Mouse (Mus musculus): ENCODE measurements around the gene Ubac2. TPM values are rescaled to one million over a fixed set of nuclear protein-coding genes. Genes with fewer than 3 reads are reported as not detected.

The Ubac2 gene
- polyA plus RNA-seq, 1 experiment from 2014 or later, result 59.3 TPM

GRCm38 (mm10) chr14:122010301-122010700 is 131.9 kb downstream of the Ubac2 start:
- no peaks in the 10 kb centered on the region for H3K9me3 ChIP-seq
- no peak overlapping the region for H3K4me2 ChIP-seq (replicated peaks)
- H3K4me1 ChIP-seq (replicated peaks), result no peaks in the 10 kb centered on the region
- H3K9ac ChIP-seq, result no peak overlapping the region
- ATAC-seq, result no peak
- H3K27me3 ChIP-seq (replicated peaks), result no peaks in the 10 kb centered on the region
- no peak overlapping the region for H3K4me3 ChIP-seq (replicated peaks)
- 0 out of 2 replicates have a peak, but pooled peaks cover 3% of the 10 kb centered on the region for H3K36me3 ChIP-seq
- 68% methylated on average over 7 of the region's 7 CpGs for WGBS
- H3K27ac ChIP-seq, result no peak overlapping the region

- Histone ChIP-seq H3K9ac (no peak overlapping the region), H3K4me2 (replicated peaks) (no peak overlapping the region), H3K27ac (no peak overlapping the region), H3K4me1 (replicated peaks) (no peaks in the 10 kb centered on the region), H3K27me3 (replicated peaks) (no peaks in the 10 kb centered on the region), H3K4me3 (replicated peaks) (no peak overlapping the region), H3K36me3 (0 out of 2 replicates have a peak, but pooled peaks cover 3% of the 10 kb centered on the region), H3K9me3 (no peaks in the 10 kb centered on the region)
- WGBS, result 92% methylated on average over 8 of the region's 8 CpGs
- ATAC-seq, result no peak
Measured at GRCm38 (mm10) chr14:122011768-122012167, 133.3 kb downstream of the Ubac2 start.

- Histone ChIP-seq H3K4me2 (replicated peaks) (no peak overlapping the region), H3K27me3 (replicated peaks) (no peaks in the 10 kb centered on the region), H3K27ac (no peak overlapping the region), H3K9me3 (no peaks in the 10 kb centered on the region), H3K4me3 (replicated peaks) (no peak overlapping the region), H3K36me3 (0 out of 2 replicates have a peak, but pooled peaks cover 3% of the 10 kb centered on the region), H3K9ac (no peak overlapping the region), H3K4me1 (replicated peaks) (no peaks in the 10 kb centered on the region)
- WGBS, result 62% methylated on average over 5 of the region's 5 CpGs
- no peak for ATAC-seq
Measured at GRCm38 (mm10) chr14:122012193-122012592, 133.8 kb downstream of the Ubac2 start.

GRCm38 (mm10) chr14:122012814-122013213 is 134.4 kb downstream of the Ubac2 start:
- Histone ChIP-seq H3K4me2 (replicated peaks) (no peak overlapping the region), H3K36me3 (0 out of 2 replicates have a peak, but pooled peaks cover 3% of the 10 kb centered on the region), H3K9ac (no peak overlapping the region), H3K27me3 (replicated peaks) (no peaks in the 10 kb centered on the region), H3K27ac (no peak overlapping the region), H3K4me3 (replicated peaks) (no peak overlapping the region), H3K9me3 (no peaks in the 10 kb centered on the region), H3K4me1 (replicated peaks) (no peaks in the 10 kb centered on the region)
- ATAC-seq, result no peak
- WGBS, result 67% methylated on average over 13 of the region's 13 CpGs

DNA sequence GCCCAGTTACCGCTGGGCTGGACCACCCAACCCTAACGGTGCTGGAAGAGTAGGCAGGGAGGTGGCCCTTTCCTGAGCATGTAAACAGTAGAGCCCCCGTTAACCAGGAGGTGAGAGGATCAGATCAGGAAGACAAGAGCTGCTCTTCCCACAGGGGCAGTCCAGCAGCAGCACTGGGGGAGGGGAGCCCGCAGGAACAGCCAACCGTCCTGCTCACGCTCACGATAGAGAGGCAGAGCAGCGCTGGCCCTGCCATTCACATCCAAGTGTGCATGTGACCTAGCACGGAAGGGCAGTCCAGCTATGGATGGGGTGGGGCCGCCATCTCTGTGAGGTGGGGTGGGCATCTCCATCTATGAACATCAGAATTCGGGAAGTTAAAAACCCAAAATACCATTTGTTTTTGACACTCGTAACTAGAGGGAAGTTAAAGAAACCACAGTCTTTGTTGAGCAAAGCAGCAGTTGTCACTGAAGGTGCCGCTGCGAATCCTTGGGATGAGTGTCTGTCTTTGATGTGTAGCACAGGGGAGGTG is 135.1 kb downstream of the Ubac2 start:
- no peak overlapping the region for H3K4me3 ChIP-seq (replicated peaks)
- no peak for ATAC-seq
- 0 out of 2 replicates have a peak, but pooled peaks cover 3% of the 10 kb centered on the region for H3K36me3 ChIP-seq
- no peak overlapping the region for H3K27ac ChIP-seq
- H3K9me3 ChIP-seq, result no peaks in the 10 kb centered on the region
- H3K27me3 ChIP-seq (replicated peaks), result no peaks in the 10 kb centered on the region
- H3K4me1 ChIP-seq (replicated peaks), result no peaks in the 10 kb centered on the region
- H3K4me2 ChIP-seq (replicated peaks), result no peak overlapping the region
- 65% methylated on average over 14 of the region's 14 CpGs for WGBS
- no peak overlapping the region for H3K9ac ChIP-seq

GRCm38 (mm10) chr14:122017958-122018357 is 139.5 kb downstream of the Ubac2 start:
- no peaks in the 10 kb centered on the region for H3K27me3 ChIP-seq (replicated peaks)
- no peaks in the 10 kb centered on the region for H3K9me3 ChIP-seq
- H3K36me3 ChIP-seq, result 0 out of 2 replicates have a peak, but pooled peaks cover 3% of the 10 kb centered on the region
- no peaks in the 10 kb centered on the region for H3K4me1 ChIP-seq (replicated peaks)
- H3K9ac ChIP-seq, result no peak overlapping the region
- ATAC-seq, result no peak
- WGBS, result 83% methylated on average over 2 of the region's 2 CpGs
- H3K27ac ChIP-seq, result no peak overlapping the region
- H3K4me2 ChIP-seq (replicated peaks), result no peak overlapping the region
- no peak overlapping the region for H3K4me3 ChIP-seq (replicated peaks)

DNA sequence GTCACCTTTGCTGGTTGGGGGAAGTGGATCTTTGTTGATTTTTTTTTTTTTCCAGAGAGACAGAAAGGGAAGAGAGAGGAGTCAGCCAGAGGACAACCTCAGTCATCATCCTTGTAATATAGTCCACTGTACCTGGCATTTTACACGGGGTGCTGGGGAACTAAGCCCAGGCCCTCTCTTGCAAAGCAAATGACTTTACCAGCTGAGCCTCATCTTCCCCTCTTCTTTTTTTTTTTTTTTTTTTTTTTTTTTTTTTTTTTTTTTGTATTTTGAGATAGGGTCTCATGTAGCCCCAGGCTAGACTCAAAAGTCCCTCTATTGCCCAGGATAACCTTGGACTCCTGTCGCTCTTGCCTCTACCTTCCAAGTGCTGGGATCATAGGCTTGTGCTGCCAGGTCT is 141.0 kb downstream of the Ubac2 start:
- ATAC-seq, result no peak
- Histone ChIP-seq H3K4me3 (replicated peaks) (no peak overlapping the region), H3K27me3 (replicated peaks) (no peaks in the 10 kb centered on the region), H3K9me3 (no peaks in the 10 kb centered on the region), H3K27ac (no peak overlapping the region), H3K9ac (no peak overlapping the region), H3K4me2 (replicated peaks) (no peak overlapping the region), H3K36me3 (0 out of 2 replicates have a peak, but pooled peaks cover 3% of the 10 kb centered on the region), H3K4me1 (replicated peaks) (no peaks in the 10 kb centered on the region)
- WGBS, result 89% methylated on average over 2 of the region's 2 CpGs

GRCm38 (mm10) chr14:122020567-122020966 is 142.1 kb downstream of the Ubac2 start:
- no peaks in the 10 kb centered on the region for H3K27me3 ChIP-seq (replicated peaks)
- no peak overlapping the region for H3K4me2 ChIP-seq (replicated peaks)
- ATAC-seq, result no peak
- no peaks in the 10 kb centered on the region for H3K4me1 ChIP-seq (replicated peaks)
- H3K27ac ChIP-seq, result no peak overlapping the region
- H3K36me3 ChIP-seq, result 0 out of 2 replicates have a peak, but pooled peaks cover 3% of the 10 kb centered on the region
- H3K9me3 ChIP-seq, result no peaks in the 10 kb centered on the region
- 90% methylated on average over 6 of the region's 6 CpGs for WGBS
- no peak overlapping the region for H3K4me3 ChIP-seq (replicated peaks)
- no peak overlapping the region for H3K9ac ChIP-seq

DNA sequence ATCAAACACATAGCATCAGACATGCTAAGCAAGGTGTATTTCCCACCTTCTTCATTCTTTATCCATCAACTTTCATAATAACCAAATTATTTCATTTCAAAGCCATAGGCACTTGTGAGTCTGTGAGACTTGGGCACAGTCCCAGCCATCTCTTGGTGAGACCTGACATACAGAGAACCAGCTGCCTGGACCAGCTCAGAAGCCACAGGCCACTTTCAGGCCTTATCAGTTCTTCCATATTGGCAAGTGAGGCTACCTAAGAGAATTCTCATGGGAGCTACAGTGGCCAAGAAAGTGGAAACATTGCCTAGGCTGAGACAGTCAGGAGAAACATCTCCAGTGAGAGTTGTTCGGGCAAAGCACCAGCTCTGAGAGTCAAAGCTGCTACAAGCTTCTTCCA is 144.6 kb downstream of the Ubac2 start:
- H3K27me3 ChIP-seq (replicated peaks), result no peaks in the 10 kb centered on the region
- H3K9me3 ChIP-seq, result no peaks in the 10 kb centered on the region
- H3K9ac ChIP-seq, result no peak overlapping the region
- no peak for ATAC-seq
- 0 out of 2 replicates have a peak, but pooled peaks cover 3% of the 10 kb centered on the region for H3K36me3 ChIP-seq
- H3K4me2 ChIP-seq (replicated peaks), result no peak overlapping the region
- H3K27ac ChIP-seq, result no peak overlapping the region
- H3K4me1 ChIP-seq (replicated peaks), result no peaks in the 10 kb centered on the region
- 87% methylated on average over 1 of the region's 1 CpGs for WGBS
- no peak overlapping the region for H3K4me3 ChIP-seq (replicated peaks)

DNA sequence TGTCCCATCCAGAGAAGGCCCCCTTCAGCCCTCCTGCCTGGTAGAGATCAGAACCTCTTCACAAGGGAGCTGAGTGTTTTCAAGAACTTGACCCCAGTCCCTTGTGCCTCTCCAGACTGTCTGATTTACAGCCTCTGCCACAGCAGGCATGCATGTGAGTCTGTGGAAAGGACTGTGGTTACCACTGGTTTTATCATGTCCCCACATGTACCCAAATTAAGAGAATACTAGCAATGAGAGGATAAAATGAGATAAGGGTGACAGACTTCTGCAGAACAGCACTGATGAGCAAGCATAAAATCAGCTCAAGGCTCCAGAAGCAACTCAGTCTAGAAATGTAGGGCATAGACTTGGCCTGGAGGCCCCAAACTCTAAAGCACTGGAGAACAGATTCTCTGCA is 145.5 kb downstream of the Ubac2 start:
- Histone ChIP-seq H3K4me2 (replicated peaks) (no peak overlapping the region), H3K4me1 (replicated peaks) (no peaks in the 10 kb centered on the region), H3K27me3 (replicated peaks) (no peaks in the 10 kb centered on the region), H3K4me3 (replicated peaks) (no peak overlapping the region), H3K9ac (no peak overlapping the region), H3K36me3 (0 out of 2 replicates have a peak, but pooled peaks cover 3% of the 10 kb centered on the region), H3K9me3 (no peaks in the 10 kb centered on the region), H3K27ac (no peak overlapping the region)
- no peak for ATAC-seq

DNA sequence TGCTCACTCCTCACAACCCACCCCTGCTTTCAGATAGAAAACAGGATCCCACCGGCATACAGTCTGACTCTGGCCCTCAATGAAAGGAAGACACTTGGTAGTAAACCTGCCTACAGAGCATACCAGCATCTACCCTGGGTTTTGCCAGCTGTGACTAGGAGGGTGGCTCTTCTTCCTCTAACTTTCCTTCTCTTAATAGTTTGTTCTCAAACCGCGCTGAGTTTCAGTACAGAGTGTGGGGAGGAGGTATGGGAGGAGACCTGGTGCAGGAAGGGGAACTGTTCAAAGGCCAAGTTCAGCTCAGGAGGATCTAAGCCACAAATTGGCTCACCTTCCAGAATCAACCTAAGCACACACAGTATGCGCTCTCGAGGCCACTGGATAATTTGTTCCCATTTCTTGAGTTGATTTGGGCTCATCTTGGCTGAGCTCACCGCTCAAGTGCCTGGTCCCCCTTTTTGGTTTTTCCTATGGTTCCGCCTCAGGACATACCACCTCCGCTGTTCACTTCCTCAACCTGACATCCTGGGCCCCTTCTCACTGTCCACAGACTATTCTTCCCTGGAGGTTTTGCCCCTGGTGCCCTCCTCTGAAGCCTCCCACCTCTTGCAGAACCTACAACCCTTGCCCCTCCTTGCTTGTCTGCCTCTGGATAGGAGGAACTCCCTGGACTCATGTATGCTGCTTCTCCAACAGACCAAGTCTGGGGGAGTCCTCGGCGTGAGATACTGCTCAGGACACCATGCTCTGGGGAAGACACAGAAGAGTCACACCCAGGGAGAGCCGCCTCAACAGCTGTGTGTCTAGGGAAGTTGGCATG is 150.7 kb downstream of the Ubac2 start:
- Histone ChIP-seq H3K9me3 (no peaks in the 10 kb centered on the region), H3K4me3 (replicated peaks) (no peak overlapping the region), H3K27ac (no peak overlapping the region), H3K36me3 (no peaks in the 10 kb centered on the region), H3K9ac (no peak overlapping the region), H3K4me1 (replicated peaks) (no peaks in the 10 kb centered on the region), H3K27me3 (replicated peaks) (no peaks in the 10 kb centered on the region), H3K4me2 (replicated peaks) (no peak overlapping the region)
- no peak for ATAC-seq
- 80% methylated on average over 11 of the region's 11 CpGs for WGBS

GRCm38 (mm10) chr14:122029851-122030250 is 151.4 kb downstream of the Ubac2 start:
- Histone ChIP-seq H3K4me1 (replicated peaks) (no peaks in the 10 kb centered on the region), H3K27me3 (replicated peaks) (no peaks in the 10 kb centered on the region), H3K9me3 (no peaks in the 10 kb centered on the region), H3K36me3 (no peaks in the 10 kb centered on the region), H3K4me3 (replicated peaks) (no peak overlapping the region), H3K27ac (no peak overlapping the region), H3K4me2 (replicated peaks) (no peak overlapping the region), H3K9ac (no peak overlapping the region)
- 92% methylated on average over 4 of the region's 4 CpGs for WGBS
- ATAC-seq, result no peak

- Histone ChIP-seq H3K4me1 (replicated peaks) (no peaks in the 10 kb centered on the region), H3K36me3 (no peaks in the 10 kb centered on the region), H3K9me3 (no peaks in the 10 kb centered on the region), H3K27me3 (replicated peaks) (no peaks in the 10 kb centered on the region), H3K9ac (no peak overlapping the region), H3K4me3 (replicated peaks) (no peak overlapping the region), H3K4me2 (replicated peaks) (no peak overlapping the region), H3K27ac (no peak overlapping the region)
- WGBS, result 64% methylated on average over 2 of the region's 2 CpGs
- no peak for ATAC-seq
Measured at GRCm38 (mm10) chr14:122032045-122032444, 153.6 kb downstream of the Ubac2 start.
